Mouse (Mus musculus): ENCODE measurements at regions not wholly inside any gene's neighbourhood (a gene's known extent, or its start where the extent isn't known, plus 50 kb on each side); places are given as distances from the start of the nearest gene placed in this dataset.

DNA sequence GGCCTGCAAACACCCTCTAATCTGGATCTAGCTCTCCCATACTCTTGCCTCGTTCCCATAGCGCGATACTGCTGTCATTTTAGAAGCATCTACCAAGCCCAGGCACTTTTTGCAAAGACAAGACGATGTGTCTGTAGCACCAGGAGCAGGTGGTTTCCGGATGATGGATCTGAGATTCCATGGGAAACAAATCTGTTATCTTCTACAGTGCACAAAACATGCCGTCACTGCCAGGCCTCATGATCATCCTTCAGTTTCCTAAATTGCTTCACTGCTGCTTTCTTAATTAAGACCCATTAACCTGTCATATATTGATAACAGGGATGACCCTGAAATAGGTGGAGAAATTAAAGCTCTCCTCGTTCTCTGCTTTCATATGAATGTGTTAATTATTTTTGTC is 232.9 kb downstream of the Zfp619 start:
- no peaks in the 10 kb centered on the region for H3K27me3 ChIP-seq (ENCODE audit: control insufficient read depth, insufficient read depth, low read length)

GRCm38 (mm10) chr7:39764366-39764765 is 246.8 kb downstream of the Zfp619 start:
- Histone ChIP-seq H3K27ac (ENCODE audit: low read depth, low read length) (no peak overlapping the region), H3K4me1 (ENCODE audit: control insufficient read depth, insufficient read depth, low read length) (no peaks in the 10 kb centered on the region), H3K27me3 (ENCODE audit: control insufficient read depth, insufficient read depth, low read length) (no peaks in the 10 kb centered on the region), H3K4me2 (no peak overlapping the region), H3K4me3 (ENCODE audit: low read depth, low read length) (no peak overlapping the region), H3K9me3 (ENCODE audit: control insufficient read depth, low read length) (no peaks in the 10 kb centered on the region), H3K9ac (ENCODE audit: low read length) (no peak overlapping the region), H3K36me3 (ENCODE audit: control insufficient read depth, insufficient read depth, low read length) (no peaks in the 10 kb centered on the region)
- WGBS: 88% methylated on average over 2 of the region's 2 CpGs
- DNase-seq (ENCODE audit: low spot score, missing footprints) (no peak), ATAC-seq (ENCODE audit: low FRiP score) (no peak)

More for the DNA sequence above, 232.9 kb downstream of the Zfp619 start:
- H3K9me3 ChIP-seq (ENCODE audit: control insufficient read depth, low read length): no peaks in the 10 kb centered on the region
- no peak overlapping the region for H3K4me3 ChIP-seq (ENCODE audit: low read depth, low read length)
- H3K4me2 ChIP-seq: no peak overlapping the region
- H3K36me3 ChIP-seq (ENCODE audit: control insufficient read depth, insufficient read depth, low read length): no peaks in the 10 kb centered on the region
- ATAC-seq (ENCODE audit: low FRiP score): no peak
- H3K27ac ChIP-seq (ENCODE audit: low read depth, low read length): no peak overlapping the region
- no peak for DNase-seq (ENCODE audit: low spot score, missing footprints)
- no peaks in the 10 kb centered on the region for H3K4me1 ChIP-seq (ENCODE audit: control insufficient read depth, insufficient read depth, low read length)
- 91% methylated on average over 7 of the region's 7 CpGs for WGBS
- no peak overlapping the region for H3K9ac ChIP-seq (ENCODE audit: low read length)

- no peaks in the 10 kb centered on the region for H3K36me3 ChIP-seq (ENCODE audit: control insufficient read depth, insufficient read depth, low read length)
- no peak overlapping the region for H3K4me2 ChIP-seq
- no peaks in the 10 kb centered on the region for H3K9me3 ChIP-seq (ENCODE audit: control insufficient read depth, low read length)
- DNase-seq (ENCODE audit: low spot score, missing footprints) (no peak), ATAC-seq (ENCODE audit: low FRiP score) (no peak)
- H3K27ac ChIP-seq (ENCODE audit: low read depth, low read length): no peak overlapping the region
- H3K27me3 ChIP-seq (ENCODE audit: control insufficient read depth, insufficient read depth, low read length): no peaks in the 10 kb centered on the region
- 86% methylated on average over 5 of the region's 5 CpGs for WGBS
- H3K9ac ChIP-seq (ENCODE audit: low read length): no peak overlapping the region
- no peak overlapping the region for H3K4me3 ChIP-seq (ENCODE audit: low read depth, low read length)
- no peaks in the 10 kb centered on the region for H3K4me1 ChIP-seq (ENCODE audit: control insufficient read depth, insufficient read depth, low read length)
Measured at GRCm38 (mm10) chr7:39765094-39765493, 247.5 kb downstream of the Zfp619 start.

DNA sequence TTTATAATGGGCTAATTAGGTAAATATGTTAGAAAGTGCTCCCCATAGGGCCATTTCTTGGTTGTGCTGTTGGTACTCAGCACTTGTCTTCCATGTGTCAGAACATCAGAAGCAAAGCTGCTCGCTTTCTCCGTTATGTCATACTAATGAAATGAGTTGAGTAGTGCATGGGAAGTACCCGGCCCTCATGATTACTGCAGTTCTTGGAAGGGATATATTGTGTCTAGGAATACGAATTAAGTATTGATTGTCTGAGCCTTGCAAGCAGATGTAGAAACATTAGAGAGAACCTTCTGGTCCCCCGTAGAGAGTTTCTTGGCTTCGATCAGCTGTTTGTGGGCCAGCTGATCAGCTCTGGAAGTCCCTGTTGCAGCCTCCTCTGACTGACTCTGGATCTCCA is 255.7 kb downstream of the Zfp619 start:
- Histone ChIP-seq H3K4me2 (no peak overlapping the region), H3K9me3 (ENCODE audit: control insufficient read depth, low read length) (no peaks in the 10 kb centered on the region), H3K4me1 (ENCODE audit: control insufficient read depth, insufficient read depth, low read length) (no peaks in the 10 kb centered on the region), H3K9ac (ENCODE audit: low read length) (no peak overlapping the region), H3K27ac (ENCODE audit: low read depth, low read length) (no peak overlapping the region), H3K27me3 (ENCODE audit: control insufficient read depth, insufficient read depth, low read length) (no peaks in the 10 kb centered on the region), H3K36me3 (ENCODE audit: control insufficient read depth, insufficient read depth, low read length) (no peaks in the 10 kb centered on the region), H3K4me3 (ENCODE audit: low read depth, low read length) (no peak overlapping the region)
- no peak for ATAC-seq (ENCODE audit: low FRiP score)
- no peak for DNase-seq (ENCODE audit: low spot score, missing footprints)
- WGBS: 93% methylated on average over 6 of the region's 6 CpGs

DNA sequence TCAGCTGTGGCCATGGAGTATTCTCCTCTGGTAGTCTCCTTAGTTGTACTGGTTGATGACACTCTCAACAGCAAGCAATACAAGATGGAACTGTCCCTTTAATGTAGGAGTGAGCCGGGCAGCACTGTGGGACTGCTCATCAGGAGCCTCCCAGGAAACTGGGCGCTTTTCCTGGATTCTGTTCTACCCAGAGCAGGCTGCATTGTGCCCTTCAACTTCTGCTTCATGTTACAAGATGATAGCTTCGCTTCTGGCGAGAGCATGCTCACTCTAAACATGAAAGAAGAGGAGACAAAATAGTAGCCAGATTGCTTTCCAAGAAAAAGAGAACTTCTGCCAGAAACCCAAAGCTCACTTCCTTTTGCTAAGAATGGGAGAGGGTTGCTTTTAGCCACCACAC is 271.8 kb downstream of the Zfp619 start:
- DNase-seq (ENCODE audit: low spot score, missing footprints): no peak
- WGBS: 93% methylated on average over 4 of the region's 4 CpGs
- H3K4me2 ChIP-seq: no peak overlapping the region
- no peak overlapping the region for H3K9ac ChIP-seq (ENCODE audit: low read length)
- no peaks in the 10 kb centered on the region for H3K27me3 ChIP-seq (ENCODE audit: control insufficient read depth, insufficient read depth, low read length)
- H3K36me3 ChIP-seq (ENCODE audit: control insufficient read depth, insufficient read depth, low read length): no peaks in the 10 kb centered on the region
- no peaks in the 10 kb centered on the region for H3K4me1 ChIP-seq (ENCODE audit: control insufficient read depth, insufficient read depth, low read length)
- no peak overlapping the region for H3K4me3 ChIP-seq (ENCODE audit: low read depth, low read length)
- ATAC-seq (ENCODE audit: low FRiP score): no peak
- no peak overlapping the region for H3K27ac ChIP-seq (ENCODE audit: low read depth, low read length)
- no peaks in the 10 kb centered on the region for H3K9me3 ChIP-seq (ENCODE audit: control insufficient read depth, low read length)

DNA sequence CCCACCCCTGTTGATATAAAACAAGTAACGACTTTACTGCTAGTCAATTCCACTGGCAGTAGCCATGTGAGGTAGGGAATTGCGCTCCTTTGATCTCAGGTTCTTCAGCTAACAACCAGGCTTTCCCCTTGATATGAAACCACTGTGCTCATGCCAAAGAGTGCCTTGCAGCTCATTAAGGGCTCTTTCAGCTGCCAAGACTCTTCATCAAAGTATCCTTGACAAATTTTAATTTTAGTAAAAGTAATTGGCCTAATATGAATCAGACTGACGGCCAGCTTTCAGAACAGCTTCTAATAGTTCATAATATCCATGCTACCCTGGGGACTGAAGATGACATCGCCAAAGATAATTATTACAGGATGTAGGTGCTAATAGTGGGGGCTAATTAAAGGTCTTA is 272.3 kb downstream of the Zfp619 start:
- Histone ChIP-seq H3K4me3 (ENCODE audit: low read depth, low read length) (no peak overlapping the region), H3K27ac (ENCODE audit: low read depth, low read length) (no peak overlapping the region), H3K27me3 (ENCODE audit: control insufficient read depth, insufficient read depth, low read length) (no peaks in the 10 kb centered on the region), H3K4me1 (ENCODE audit: control insufficient read depth, insufficient read depth, low read length) (no peaks in the 10 kb centered on the region), H3K4me2 (no peak overlapping the region), H3K36me3 (ENCODE audit: control insufficient read depth, insufficient read depth, low read length) (no peaks in the 10 kb centered on the region), H3K9ac (ENCODE audit: low read length) (no peak overlapping the region), H3K9me3 (ENCODE audit: control insufficient read depth, low read length) (no peaks in the 10 kb centered on the region)
- ATAC-seq (ENCODE audit: low FRiP score): no peak
- DNase-seq (ENCODE audit: low spot score, missing footprints): no peak
- 92% methylated on average over 4 of the region's 4 CpGs for WGBS

DNA sequence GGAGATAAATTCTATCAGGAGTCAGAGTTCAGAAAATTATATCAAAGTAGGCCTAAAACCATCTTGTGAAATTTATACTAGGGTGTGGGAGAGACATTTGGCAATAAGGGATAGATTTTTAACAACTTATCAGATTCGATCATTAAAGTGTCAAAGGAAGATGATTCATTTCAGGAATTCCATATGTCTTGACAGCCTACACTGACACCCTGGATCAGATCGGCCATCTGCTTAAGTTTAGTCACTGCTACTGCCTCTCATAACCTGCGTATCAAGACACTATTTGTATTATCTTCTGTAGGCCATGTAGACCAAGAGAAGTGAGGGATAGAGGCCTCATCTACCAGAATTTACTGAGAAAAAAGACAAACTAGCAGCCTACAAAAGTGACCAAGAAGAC is 277.2 kb downstream of the Zfp619 start:
- WGBS: 89% methylated on average over 3 of the region's 3 CpGs
- ATAC-seq (ENCODE audit: low FRiP score) (no peak), DNase-seq (ENCODE audit: low spot score, missing footprints) (no peak)
- H3K9ac ChIP-seq (ENCODE audit: low read length): no peak overlapping the region
- no peak overlapping the region for H3K27ac ChIP-seq (ENCODE audit: low read depth, low read length)
- H3K27me3 ChIP-seq (ENCODE audit: control insufficient read depth, insufficient read depth, low read length): no peaks in the 10 kb centered on the region
- H3K4me2 ChIP-seq: no peak overlapping the region
- no peaks in the 10 kb centered on the region for H3K36me3 ChIP-seq (ENCODE audit: control insufficient read depth, insufficient read depth, low read length)
- H3K4me3 ChIP-seq (ENCODE audit: low read depth, low read length): no peak overlapping the region
- H3K9me3 ChIP-seq (ENCODE audit: control insufficient read depth, low read length): no peaks in the 10 kb centered on the region
- H3K4me1 ChIP-seq (ENCODE audit: control insufficient read depth, insufficient read depth, low read length): no peaks in the 10 kb centered on the region

GRCm38 (mm10) chr7:39804276-39804675 is 286.7 kb downstream of the Zfp619 start:
- ATAC-seq (ENCODE audit: low FRiP score) (no peak), DNase-seq (ENCODE audit: low spot score, missing footprints) (no peak)
- no peaks in the 10 kb centered on the region for H3K9me3 ChIP-seq (ENCODE audit: control insufficient read depth, low read length)
- H3K4me3 ChIP-seq (ENCODE audit: low read depth, low read length): no peak overlapping the region
- no peak overlapping the region for H3K4me2 ChIP-seq
- no peak overlapping the region for H3K9ac ChIP-seq (ENCODE audit: low read length)
- H3K27me3 ChIP-seq (ENCODE audit: control insufficient read depth, insufficient read depth, low read length): no peaks in the 10 kb centered on the region
- no peaks in the 10 kb centered on the region for H3K36me3 ChIP-seq (ENCODE audit: control insufficient read depth, insufficient read depth, low read length)
- H3K4me1 ChIP-seq (ENCODE audit: control insufficient read depth, insufficient read depth, low read length): no peaks in the 10 kb centered on the region
- WGBS: 80% methylated on average over 3 of the region's 3 CpGs
- no peak overlapping the region for H3K27ac ChIP-seq (ENCODE audit: low read depth, low read length)

DNA sequence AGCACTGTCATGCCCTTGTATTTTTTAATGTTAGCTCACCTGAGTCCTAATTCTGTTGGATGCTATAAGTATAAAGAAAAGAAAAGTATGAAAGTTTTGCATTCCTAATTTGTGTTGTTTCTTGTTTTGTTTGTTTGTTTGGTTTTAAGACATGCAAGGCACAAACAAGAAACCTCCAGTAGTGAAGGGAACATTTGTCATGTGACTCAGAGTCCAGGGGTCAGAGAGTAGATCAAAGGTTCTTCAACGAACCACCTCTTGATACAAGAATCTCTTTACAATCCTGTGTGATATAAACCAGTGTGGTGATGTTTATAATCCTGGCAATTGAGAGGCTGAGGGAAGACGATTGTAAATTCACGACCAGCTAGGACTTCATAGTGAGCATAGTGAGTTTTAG is 300.5 kb downstream of the Zfp619 start:
- H3K4me2 ChIP-seq: no peak overlapping the region
- no peak overlapping the region for H3K9ac ChIP-seq (ENCODE audit: low read length)
- H3K27me3 ChIP-seq (ENCODE audit: control insufficient read depth, insufficient read depth, low read length): peaks cover 29% of the 10 kb centered on the region
- no peak overlapping the region for H3K27ac ChIP-seq (ENCODE audit: low read depth, low read length)
- no peaks in the 10 kb centered on the region for H3K9me3 ChIP-seq (ENCODE audit: control insufficient read depth, low read length)
- H3K36me3 ChIP-seq (ENCODE audit: control insufficient read depth, insufficient read depth, low read length): no peaks in the 10 kb centered on the region
- 84% methylated on average over 3 of the region's 3 CpGs for WGBS
- DNase-seq (ENCODE audit: low spot score, missing footprints) (no peak), ATAC-seq (ENCODE audit: low FRiP score) (no peak)
- no peaks in the 10 kb centered on the region for H3K4me1 ChIP-seq (ENCODE audit: control insufficient read depth, insufficient read depth, low read length)
- no peak overlapping the region for H3K4me3 ChIP-seq (ENCODE audit: low read depth, low read length)

All from midbrain, embryonic 11.5 days (tissue).